Mouse (Mus musculus) skeletal muscle tissue, postnatal 0 days (tissue): ENCODE results near the gene Gdpd4. TPM values are rescaled to one million over a fixed set of nuclear protein-coding genes. Genes with fewer than 3 reads are reported as not detected.

Experiments
- polyA plus RNA-seq: library from polyadenylated mRNA; unstranded; fragments of >200 nt; fragmentation: Nextera tagmentation; extraction: Ambion mirVana; gene quantifications from 2 replicates; pipeline ENCODE4 v1.2.1, GENCODE M21; 2015

Gdpd4 gene
- polyA plus RNA-seq = 0.05 and 0.12 TPM in 2 replicates

DNA sequence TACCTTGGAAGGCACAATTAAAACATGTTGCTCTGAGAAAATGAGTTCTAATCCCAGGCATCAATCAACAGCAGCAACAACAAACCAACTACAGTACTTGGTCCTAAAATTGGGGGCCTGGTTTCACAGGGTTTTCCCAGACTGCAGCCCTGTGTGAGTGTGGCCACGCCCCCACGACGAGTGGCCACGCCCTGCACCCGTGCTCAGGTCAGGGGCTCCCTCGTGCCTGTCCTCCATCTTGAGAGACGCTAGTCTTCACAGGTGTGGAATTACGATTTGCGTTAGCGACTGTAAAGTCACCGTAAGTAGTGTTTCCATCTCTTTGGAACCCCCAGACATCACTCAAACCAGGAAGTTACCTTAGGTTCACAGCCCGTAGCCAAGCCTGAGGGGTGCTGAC lies at the start of gene Gdpd4:
Gene Gdpd4 (plus strand): TSS at position 214 of the 400 bp plus-strand sequence.

Other genes starting within 250 kb of the Gdpd4 start
- gene Clns1a, start 223.3 kb upstream of the Gdpd4 start, polyA plus RNA-seq = 67.6 and 76.3 TPM in 2 replicates
- 8.7 and 10.2 TPM in 2 replicates for gene Aqp11, start 181.7 kb upstream of the Gdpd4 start, polyA plus RNA-seq
- 49.1 and 55.2 TPM in 2 replicates for gene Pak1, start 131.4 kb upstream of the Gdpd4 start, polyA plus RNA-seq
- 4.4 and 6.2 TPM in 2 replicates for gene Myo7a, start 199.6 kb downstream of the Gdpd4 start, polyA plus RNA-seq
- gene Omp, start 225.5 kb downstream of the Gdpd4 start, polyA plus RNA-seq = 0.06 and 0.10 TPM in 2 replicates